Mouse (Mus musculus): ENCODE results near the gene Mxi1. TPM values are rescaled to one million over a fixed set of nuclear protein-coding genes. Genes with fewer than 3 reads are reported as not detected.

Mxi1 gene
- total and polyA plus RNA-seq, 2 experiments = 11.8 to 16.1 TPM

DNA sequence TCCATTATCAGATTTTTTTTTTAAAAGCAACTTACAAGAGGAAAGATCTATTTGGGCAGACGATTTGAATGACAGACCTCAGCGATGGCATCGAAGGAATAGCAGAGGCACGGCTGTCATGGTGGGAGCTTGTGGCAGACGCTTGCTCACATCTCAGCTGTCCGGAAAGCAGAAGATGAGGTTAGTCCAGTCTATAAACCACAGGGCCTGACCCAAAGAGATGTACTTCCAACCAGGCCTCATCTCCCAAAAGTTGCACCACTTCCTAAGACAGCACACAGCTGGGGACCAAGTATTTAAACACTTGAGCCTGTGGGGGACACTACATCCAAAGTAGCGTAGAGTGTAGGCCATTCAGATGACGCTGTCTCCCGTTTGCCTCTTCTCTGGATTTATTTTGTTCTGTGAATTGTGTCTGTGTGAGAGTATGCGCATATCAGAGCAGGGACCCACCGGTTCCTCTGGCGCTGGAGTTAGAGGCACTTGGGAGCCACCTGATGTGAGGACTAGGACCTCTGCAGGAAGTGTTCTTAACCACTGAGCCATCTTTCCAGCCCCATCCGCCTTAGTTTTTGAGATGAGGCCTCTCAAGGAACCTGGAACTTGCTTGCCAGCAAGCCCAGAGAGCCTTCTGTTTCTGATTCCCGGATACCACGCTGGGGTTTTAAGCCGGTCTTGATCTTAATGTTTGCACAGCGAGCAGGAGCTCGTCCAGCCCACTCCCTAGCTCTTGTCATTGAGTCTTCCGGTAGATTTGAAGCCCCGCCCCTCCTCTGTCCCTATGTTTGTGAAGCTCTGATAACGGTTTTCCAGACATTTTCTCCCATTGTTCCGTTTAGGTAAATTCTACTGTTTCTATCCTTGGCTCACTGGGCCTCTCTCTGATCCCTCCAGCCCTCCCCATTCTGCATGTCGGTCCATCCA, 13.7 kb upstream of the Mxi1 start:
- no peaks in the 10 kb centered on the region for H3K36me3 ChIP-seq (ENCODE audit: control insufficient read depth, insufficient read depth, low read length)
- no peak for DNase-seq (ENCODE audit: extremely low read depth, low read depth, low spot score)
- H3K79me2 ChIP-seq (ENCODE audit: control insufficient read depth, insufficient read depth, low read length) = no peaks in the 10 kb centered on the region
- TF ChIP-seq CTCF (IDR thresholded peaks at IDR 0.05; ENCODE audit: low read depth, low read length) (no peak), POLR2A (IDR thresholded peaks at IDR 0.05; ENCODE audit: extremely low read depth, insufficient read depth, low read length) (no peak)
- no peaks in the 10 kb centered on the region for H3K27me3 ChIP-seq (ENCODE audit: control insufficient read depth, insufficient read depth, low read length)
- H3K4me1 ChIP-seq (ENCODE audit: control insufficient read depth, insufficient read depth, low read length) = no peaks in the 10 kb centered on the region
- 65% methylated on average over 23 of the region's 23 CpGs for WGBS
- no peak overlapping the region for H3K4me3 ChIP-seq (ENCODE audit: insufficient read depth, low read depth, low read length)
- no peak overlapping the region for H3K9ac ChIP-seq (ENCODE audit: low read depth, low read length)
- H3K27ac ChIP-seq (replicated peaks; ENCODE audit: insufficient read depth, low read depth, low read length) = no peak overlapping the region

DNA sequence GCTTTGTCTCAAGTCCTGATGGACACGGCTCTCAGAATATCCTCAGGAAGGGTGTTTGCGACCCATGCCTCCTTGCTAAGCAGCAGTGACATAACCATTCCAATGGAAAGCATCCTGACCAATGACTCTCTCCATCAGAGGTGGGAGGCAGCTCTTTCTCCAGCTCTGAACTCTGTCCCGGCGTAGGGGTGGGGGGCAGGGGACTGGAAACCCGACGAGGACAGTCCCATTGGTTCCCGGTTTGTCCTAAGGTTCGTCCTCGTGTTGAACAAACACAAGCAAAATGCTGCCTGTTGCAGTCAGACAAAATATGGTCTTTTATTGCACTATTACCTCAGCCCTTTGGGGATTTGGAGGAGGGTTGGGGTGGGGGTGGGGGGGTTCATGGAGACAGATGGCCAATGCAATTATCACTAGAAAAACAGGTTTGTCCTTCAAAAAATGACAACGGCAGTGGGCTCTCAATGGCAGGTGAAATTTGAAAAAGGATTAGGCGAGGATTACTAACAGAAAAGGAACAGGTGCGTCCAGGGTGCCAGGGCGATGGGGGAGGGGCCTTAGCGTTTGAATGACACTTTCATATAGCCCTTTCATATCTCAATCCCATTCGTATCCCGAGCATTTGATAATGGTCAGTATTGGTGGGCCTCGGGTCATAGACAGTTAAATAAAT, 11.0 kb upstream of the Mxi1 start:
- no peak for DNase-seq (ENCODE audit: extremely low read depth, low read depth, low spot score)
- no peak for TF ChIP-seq POLR2A (IDR thresholded peaks at IDR 0.05; ENCODE audit: extremely low read depth, insufficient read depth, low read length)
- Histone ChIP-seq H3K36me3 (ENCODE audit: control insufficient read depth, insufficient read depth, low read length) (no peaks in the 10 kb centered on the region), H3K4me1 (ENCODE audit: control insufficient read depth, insufficient read depth, low read length) (no peaks in the 10 kb centered on the region), H3K79me2 (ENCODE audit: control insufficient read depth, insufficient read depth, low read length) (no peaks in the 10 kb centered on the region), H3K27ac (replicated peaks; ENCODE audit: insufficient read depth, low read depth, low read length) (no peak overlapping the region), H3K9ac (ENCODE audit: low read depth, low read length) (no peak overlapping the region), H3K4me3 (ENCODE audit: insufficient read depth, low read depth, low read length) (no peak overlapping the region), H3K27me3 (ENCODE audit: control insufficient read depth, insufficient read depth, low read length) (no peaks in the 10 kb centered on the region)
- 58% methylated on average over 17 of the region's 17 CpGs for WGBS

DNA sequence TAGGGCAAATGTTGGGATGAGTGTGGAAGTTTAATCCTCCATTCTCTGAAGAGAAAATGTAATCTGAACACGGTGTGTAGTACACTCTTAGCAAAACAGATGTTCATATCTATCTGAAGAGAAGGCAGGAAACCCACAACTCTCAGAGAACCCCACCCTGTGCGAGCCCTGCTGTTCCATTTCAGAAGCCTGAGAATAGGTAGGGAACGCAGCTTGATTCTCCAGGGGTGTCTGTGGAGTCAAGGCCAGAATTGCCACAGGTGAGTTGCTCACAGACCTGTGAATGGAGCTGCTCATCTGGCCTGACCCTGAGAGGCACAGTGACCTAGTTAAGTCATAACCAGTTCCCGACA, 10.5 kb upstream of the Mxi1 start:
- Histone ChIP-seq H3K4me3 (ENCODE audit: insufficient read depth, low read depth, low read length) (no peak overlapping the region), H3K27me3 (ENCODE audit: control insufficient read depth, insufficient read depth, low read length) (no peaks in the 10 kb centered on the region), H3K36me3 (ENCODE audit: control insufficient read depth, insufficient read depth, low read length) (no peaks in the 10 kb centered on the region), H3K9ac (ENCODE audit: low read depth, low read length) (no peak overlapping the region), H3K27ac (replicated peaks; ENCODE audit: insufficient read depth, low read depth, low read length) (no peak overlapping the region), H3K4me1 (ENCODE audit: control insufficient read depth, insufficient read depth, low read length) (no peaks in the 10 kb centered on the region), H3K79me2 (ENCODE audit: control insufficient read depth, insufficient read depth, low read length) (no peaks in the 10 kb centered on the region)
- no peak for DNase-seq (ENCODE audit: extremely low read depth, low read depth, low spot score)
- 91% methylated on average over 4 of the region's 4 CpGs for WGBS
- TF ChIP-seq CTCF (IDR thresholded peaks at IDR 0.05; ENCODE audit: low read depth, low read length) (no peak), POLR2A (IDR thresholded peaks at IDR 0.05; ENCODE audit: extremely low read depth, insufficient read depth, low read length) (no peak)

DNA sequence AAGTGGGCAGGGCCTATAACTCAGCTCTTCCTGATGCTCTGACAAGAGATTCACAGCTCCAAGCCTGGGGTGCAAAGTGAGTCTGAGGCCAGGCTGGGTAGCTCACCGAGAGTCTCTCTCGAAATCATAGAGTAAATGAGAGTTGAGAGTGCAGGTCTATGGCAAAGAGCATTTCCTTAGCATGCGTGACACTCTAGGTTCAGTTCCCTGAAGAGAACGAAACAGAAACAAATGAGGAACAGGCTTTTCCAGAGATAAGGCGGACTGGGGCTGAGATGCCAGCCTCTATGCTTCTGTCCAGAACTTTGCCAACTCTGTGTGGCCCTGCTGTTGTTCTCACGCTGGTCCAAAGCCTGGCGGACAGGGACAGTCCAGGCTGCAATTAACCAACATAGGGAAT, 6.9 kb upstream of the Mxi1 start:
- H3K79me2 ChIP-seq (ENCODE audit: control insufficient read depth, insufficient read depth, low read length) = no peaks in the 10 kb centered on the region
- no peak for DNase-seq (ENCODE audit: extremely low read depth, low read depth, low spot score)
- TF ChIP-seq POLR2A (IDR thresholded peaks at IDR 0.05; ENCODE audit: extremely low read depth, insufficient read depth, low read length) (no peak), CTCF (IDR thresholded peaks at IDR 0.05; ENCODE audit: low read depth, low read length) (no peak)
- H3K27ac ChIP-seq (replicated peaks; ENCODE audit: insufficient read depth, low read depth, low read length) = no peak overlapping the region
- H3K9ac ChIP-seq (ENCODE audit: low read depth, low read length) = no peak overlapping the region
- H3K27me3 ChIP-seq (ENCODE audit: control insufficient read depth, insufficient read depth, low read length) = no peaks in the 10 kb centered on the region
- H3K4me1 ChIP-seq (ENCODE audit: control insufficient read depth, insufficient read depth, low read length) = no peaks in the 10 kb centered on the region
- H3K36me3 ChIP-seq (ENCODE audit: control insufficient read depth, insufficient read depth, low read length) = no peaks in the 10 kb centered on the region
- 89% methylated on average over 7 of the region's 7 CpGs for WGBS
- no peak overlapping the region for H3K4me3 ChIP-seq (ENCODE audit: insufficient read depth, low read depth, low read length)

DNA sequence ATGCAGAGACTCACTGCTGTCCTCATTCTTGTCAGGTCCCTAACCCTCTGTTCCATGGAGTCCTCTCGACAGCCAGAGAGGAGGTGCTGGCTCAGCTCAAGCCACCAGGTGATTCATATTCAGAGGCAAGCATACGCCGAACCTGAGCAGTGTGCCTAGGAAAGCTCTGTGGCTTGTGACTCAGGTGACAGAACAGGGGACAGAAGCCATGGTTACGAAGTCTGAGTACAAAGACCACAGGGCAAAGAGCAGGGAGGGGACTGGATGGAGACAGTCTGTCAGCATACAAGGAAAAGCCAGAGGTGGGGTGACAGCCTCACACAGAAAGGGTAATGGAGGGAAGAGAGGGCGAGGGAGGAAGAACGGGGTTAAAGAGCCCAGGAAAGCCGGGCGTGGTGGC, 4.7 kb upstream of the Mxi1 start:
- Histone ChIP-seq H3K36me3 (ENCODE audit: control insufficient read depth, insufficient read depth, low read length) (no peaks in the 10 kb centered on the region), H3K27me3 (ENCODE audit: control insufficient read depth, insufficient read depth, low read length) (no peaks in the 10 kb centered on the region), H3K79me2 (ENCODE audit: control insufficient read depth, insufficient read depth, low read length) (no peaks in the 10 kb centered on the region), H3K4me1 (ENCODE audit: control insufficient read depth, insufficient read depth, low read length) (no peaks in the 10 kb centered on the region), H3K27ac (replicated peaks; ENCODE audit: insufficient read depth, low read depth, low read length) (no peak overlapping the region), H3K4me3 (ENCODE audit: insufficient read depth, low read depth, low read length) (no peak overlapping the region), H3K9ac (ENCODE audit: low read depth, low read length) (no peak overlapping the region)
- peak; percentile 13 for DNase-seq (ENCODE audit: extremely low read depth, low read depth, low spot score)
- 83% methylated on average over 8 of the region's 8 CpGs for WGBS
- TF ChIP-seq POLR2A (IDR thresholded peaks at IDR 0.05; ENCODE audit: extremely low read depth, insufficient read depth, low read length) (no peak), CTCF (IDR thresholded peaks at IDR 0.05; ENCODE audit: low read depth, low read length) (no peak)

DNA sequence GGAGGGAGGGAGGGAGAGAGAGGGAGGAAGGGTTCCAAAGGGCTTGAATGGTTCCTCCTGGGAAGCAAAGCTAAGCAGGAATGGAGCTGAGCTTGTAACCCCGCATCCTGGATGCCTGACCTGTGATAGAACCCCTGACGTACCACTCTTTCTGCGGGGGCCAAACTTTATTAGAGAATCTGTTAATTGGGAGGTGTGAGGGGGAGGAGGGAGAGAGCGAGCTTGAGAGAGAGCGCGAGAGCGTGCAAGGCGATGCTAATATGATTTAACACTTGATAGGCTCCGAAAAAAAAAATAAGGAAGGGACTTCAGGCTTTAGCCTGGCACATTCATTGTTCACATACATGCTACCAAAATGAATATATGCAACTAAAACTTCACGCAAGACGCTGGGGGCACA, 3.6 kb upstream of the Mxi1 start:
- Histone ChIP-seq H3K4me1 (ENCODE audit: control insufficient read depth, insufficient read depth, low read length) (no peaks in the 10 kb centered on the region), H3K36me3 (ENCODE audit: control insufficient read depth, insufficient read depth, low read length) (no peaks in the 10 kb centered on the region), H3K4me3 (ENCODE audit: insufficient read depth, low read depth, low read length) (no peak overlapping the region), H3K27me3 (ENCODE audit: control insufficient read depth, insufficient read depth, low read length) (no peaks in the 10 kb centered on the region), H3K9ac (ENCODE audit: low read depth, low read length) (no peak overlapping the region), H3K27ac (replicated peaks; ENCODE audit: insufficient read depth, low read depth, low read length) (no peak overlapping the region), H3K79me2 (ENCODE audit: control insufficient read depth, insufficient read depth, low read length) (no peaks in the 10 kb centered on the region)
- no peak for TF ChIP-seq CTCF (IDR thresholded peaks at IDR 0.05; ENCODE audit: low read depth, low read length)
- no peak for TF ChIP-seq POLR2A (IDR thresholded peaks at IDR 0.05; ENCODE audit: extremely low read depth, insufficient read depth, low read length)
- no peak for DNase-seq (ENCODE audit: extremely low read depth, low read depth, low spot score)
- WGBS = 74% methylated on average over 11 of the region's 11 CpGs
